Mouse (Mus musculus) left cerebral cortex, postnatal 4 days (tissue): ENCODE measurements around the gene Dgke. TPM values are rescaled to one million over a fixed set of nuclear protein-coding genes. Genes with fewer than 3 reads are reported as not detected.
"Not testable (repeated sequence)": the region's sequence is repeated elsewhere in the genome, so short reads cannot be mapped to it uniquely, and the experiment has no call there.

ENCODE experiments used
- DNase-seq: peaks from one replicate; pipeline ENCODE4 v3.0.0-alpha.2; 2022
- intact Hi-C: fragments of 180-260 bp; cut with DNase I; formaldehyde crosslinking; loops from one replicate; pipeline ENCODE4 v1.15.1; 2025
- total RNA-seq, 2 experiments: library from RNA; stranded (reverse); gene quantifications; 2 replicates each; pipeline ENCODE4 v1.2.3; 2021

Gene Dgke
- total RNA-seq, 2 experiments from 2014 or later = 31.6 to 33.7 TPM

DNA sequence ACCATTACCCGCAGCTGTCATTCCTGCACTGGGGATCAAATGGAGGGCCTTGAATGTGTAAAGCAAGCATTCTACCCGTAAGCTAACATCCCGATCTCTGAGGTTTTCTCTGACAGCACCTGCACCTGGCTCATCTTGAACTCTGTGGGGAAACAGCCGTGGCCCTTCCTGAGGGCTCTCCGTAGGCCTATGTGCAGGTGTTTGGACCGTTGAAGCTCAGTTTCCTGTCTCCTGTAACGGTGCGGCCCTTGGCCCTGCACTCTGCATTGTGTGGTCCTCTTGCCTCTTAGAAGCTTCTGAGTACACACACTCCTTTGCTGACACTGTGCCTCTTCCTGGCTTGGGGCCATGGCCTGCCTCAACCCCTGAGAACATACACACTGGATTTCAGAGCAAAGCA is 11.0 kb upstream of the Dgke start:
- intact Hi-C loops = no loop called here
- no peak for DNase-seq

DNA sequence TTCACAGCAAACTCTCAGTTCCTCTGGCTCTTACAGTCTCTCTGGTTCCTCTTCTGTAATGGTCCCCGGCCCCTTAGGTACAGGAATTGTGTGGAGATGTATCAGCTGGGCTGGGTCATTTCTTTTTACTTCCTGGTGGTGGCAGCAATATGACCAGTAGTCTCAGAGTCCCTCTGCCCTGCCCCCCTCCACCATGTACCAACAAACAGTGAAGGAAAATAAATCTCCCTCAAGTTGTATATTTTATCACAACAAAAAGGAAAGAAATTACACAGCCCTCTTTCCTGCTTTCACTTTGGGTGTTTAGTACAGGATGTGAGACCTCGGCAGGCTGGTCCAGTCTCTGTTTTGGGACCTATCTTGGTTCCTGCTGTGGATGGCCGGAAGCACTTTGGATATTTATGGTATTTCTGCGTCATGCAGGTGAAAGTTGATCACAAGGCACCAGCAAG is 9.7 kb upstream of the Dgke start:
- peak; percentile 18 for DNase-seq
- intact Hi-C loops = no loop called here

DNA sequence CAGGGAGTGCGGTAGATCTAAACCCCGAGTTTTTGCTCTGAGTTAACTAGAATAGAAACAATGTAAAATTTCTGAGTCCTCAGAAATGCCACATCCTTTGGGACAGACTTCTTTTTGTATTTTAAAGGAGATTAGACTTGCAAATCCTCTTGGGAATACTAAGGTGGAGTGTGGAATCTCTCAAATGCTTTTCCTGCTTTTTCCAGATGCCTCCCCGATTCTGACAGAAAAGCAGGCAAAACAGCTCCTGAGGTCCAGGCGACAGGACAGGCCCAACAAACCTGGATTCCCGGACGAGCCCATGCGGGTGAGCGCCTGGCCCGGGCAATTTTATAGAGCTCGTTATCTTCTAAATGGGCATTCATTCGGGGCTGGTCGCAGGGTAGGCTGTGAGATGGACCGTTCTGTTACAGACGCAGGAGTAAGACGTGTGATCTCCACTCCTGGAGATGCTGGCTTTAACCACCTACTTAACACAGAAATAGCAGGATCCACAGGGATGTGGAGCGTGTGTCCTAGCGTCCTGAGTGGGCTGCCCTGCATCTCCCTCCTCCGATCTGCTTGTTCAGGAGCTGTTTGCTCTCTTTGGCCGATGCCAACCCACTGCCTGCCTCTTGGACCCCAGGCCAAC is 8.2 kb upstream of the Dgke start:
- no peak for DNase-seq
- intact Hi-C loops = no loop called here

DNA sequence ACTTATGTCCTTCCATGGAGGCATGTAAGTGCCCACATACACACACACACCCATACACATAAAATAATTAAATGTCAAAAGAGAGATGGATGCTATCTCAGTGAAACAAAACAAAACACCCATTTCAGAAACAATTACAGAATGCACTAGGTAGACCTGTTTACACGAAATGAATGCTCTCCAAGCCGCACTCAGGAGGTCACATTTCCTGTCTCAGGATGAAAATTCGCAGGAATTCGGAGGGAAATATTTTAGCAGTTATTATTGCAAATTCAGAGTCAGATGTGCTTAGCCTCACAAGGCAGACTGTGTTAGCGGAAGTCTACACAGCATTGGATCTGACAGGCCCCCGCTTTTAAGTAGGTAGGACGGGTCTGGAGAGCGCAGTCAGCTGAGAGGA is 6.9 kb upstream of the Dgke start, which contains the start of gene Gm525:
Gene Gm525 (plus strand): TSS at position 301 of the 400 bp plus-strand sequence.
- DNase-seq = no peak
- intact Hi-C loops = no loop called here

DNA sequence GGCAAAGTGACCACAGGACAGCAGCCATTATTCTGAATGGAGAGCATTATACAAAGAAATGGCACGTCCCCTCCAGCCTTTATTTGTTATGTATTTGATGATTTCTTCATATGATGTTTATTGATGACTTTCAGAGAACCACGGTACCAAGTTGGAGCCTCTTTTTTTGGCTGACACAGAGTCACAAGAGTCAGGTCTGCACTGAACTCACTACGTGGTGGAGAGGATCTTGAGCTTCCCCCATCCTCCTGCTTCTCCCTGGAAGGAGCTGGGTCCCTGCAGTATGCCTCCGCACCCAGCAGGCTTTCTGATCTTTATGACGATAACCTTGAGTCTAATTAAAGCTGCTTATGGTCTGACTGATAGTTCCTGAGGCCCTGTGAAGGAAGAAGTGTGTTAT is 4.9 kb upstream of the Dgke start:
- no peak for DNase-seq
- intact Hi-C loops = no loop called here

DNA sequence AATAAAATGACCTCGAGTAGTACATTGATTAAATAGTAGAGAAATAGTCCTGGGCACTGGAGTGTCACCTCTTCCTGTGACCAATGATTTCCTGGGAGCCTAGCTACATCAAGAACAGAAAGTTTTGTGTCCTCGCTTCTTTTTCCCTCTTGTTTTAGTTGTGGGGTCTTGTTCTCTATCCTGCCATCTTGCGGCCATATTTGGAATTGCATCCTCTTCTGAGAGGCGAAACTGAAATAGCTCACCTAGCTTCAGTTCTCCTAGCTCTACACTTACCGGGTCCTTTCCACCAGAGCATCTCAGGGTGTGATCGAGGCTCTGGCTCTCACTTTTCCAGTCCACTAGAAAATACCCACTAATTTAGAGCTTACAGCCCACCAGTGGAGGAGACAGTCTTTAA is 2.7 kb upstream of the Dgke start:
- peak; percentile 56 for DNase-seq
- intact Hi-C loops = no loop called here

GRCm38 (mm10) chr11:89068649-89069048 is 2.0 kb upstream of the Dgke start:
- intact Hi-C loops = no loop called here
- peak; percentile 27 for DNase-seq

GRCm38 (mm10) chr11:89067871-89068490 is 1.3 kb upstream of the Dgke start:
- no peak for DNase-seq
- intact Hi-C loops = no loop called here

DNA sequence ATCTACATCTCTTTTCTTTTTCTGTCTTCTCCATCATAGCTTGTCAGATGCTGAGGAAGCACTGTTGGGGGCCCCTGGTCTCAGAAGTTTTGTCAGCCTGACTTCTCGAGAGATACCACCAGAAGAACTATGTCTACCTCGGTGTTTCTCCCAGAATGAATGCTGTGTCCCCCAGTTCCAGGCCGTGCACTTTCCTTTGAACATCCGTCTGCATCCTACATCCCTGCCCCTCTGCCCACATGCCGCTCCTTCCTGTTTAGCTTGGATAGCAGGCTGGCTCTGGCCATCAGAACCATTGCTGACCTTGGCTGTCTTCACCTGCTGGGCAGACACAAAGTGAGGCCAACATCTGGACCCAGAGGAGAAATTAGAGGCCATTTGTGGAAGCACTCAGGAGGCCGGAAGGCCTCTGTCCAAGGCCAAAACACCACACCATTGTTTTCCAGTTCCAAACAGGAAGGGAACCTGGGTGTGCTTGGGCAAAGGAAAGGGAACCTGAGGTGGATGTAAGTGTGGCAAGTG is 712 bp upstream of the Dgke start:
- DNase-seq = no peak
- intact Hi-C loops = no loop called here

- DNase-seq = no peak
- intact Hi-C loops = no loop called here
These were observed 524 bp downstream of the Dgke start for GRCm38 (mm10) chr11:89066126-89066525.

DNA sequence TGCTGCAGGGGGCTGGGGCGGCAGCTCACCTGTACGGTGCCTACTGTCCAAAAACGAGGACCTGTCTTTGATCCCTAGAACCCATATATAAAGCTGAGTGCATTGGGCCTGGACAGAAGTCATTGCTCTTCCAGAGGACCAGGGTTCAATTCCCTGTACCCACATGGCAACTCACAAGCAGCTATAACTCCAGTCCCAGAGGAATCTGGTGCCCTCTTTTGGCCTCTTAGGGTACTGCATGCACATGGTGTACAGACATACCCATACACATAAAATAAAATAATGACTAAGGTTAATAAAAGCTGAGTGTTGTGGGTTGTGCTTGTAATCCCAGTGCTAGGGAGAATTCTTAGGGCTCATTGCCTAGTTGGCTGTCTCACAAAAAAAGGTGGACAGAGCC is 1.4 kb downstream of the Dgke start:
- intact Hi-C loops = no loop called here
- DNase-seq = no peak

DNA sequence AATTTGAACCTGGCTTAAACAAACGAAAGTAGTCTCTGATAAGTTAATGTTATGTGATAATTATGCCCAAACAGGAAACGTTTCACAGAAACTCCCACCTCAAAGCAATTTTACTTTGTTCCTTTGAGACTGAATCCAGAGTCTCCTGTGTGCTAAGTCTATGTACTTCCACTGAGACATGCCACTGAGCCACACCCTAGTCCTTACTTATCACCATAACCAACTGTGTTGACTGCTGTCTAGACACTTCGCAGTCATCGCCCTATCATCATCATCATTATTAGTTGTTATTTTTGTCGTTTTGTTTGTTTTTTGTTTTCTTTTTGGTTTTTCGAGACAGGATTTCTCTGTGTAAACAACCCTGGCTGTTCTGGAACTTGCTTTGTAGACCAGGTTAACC is 2.3 kb downstream of the Dgke start:
- intact Hi-C loops = no loop called here
- DNase-seq = no peak

GRCm38 (mm10) chr11:89061362-89061761 is 5.3 kb downstream of the Dgke start:
- no peak for DNase-seq
- intact Hi-C loops = no loop called here

DNA sequence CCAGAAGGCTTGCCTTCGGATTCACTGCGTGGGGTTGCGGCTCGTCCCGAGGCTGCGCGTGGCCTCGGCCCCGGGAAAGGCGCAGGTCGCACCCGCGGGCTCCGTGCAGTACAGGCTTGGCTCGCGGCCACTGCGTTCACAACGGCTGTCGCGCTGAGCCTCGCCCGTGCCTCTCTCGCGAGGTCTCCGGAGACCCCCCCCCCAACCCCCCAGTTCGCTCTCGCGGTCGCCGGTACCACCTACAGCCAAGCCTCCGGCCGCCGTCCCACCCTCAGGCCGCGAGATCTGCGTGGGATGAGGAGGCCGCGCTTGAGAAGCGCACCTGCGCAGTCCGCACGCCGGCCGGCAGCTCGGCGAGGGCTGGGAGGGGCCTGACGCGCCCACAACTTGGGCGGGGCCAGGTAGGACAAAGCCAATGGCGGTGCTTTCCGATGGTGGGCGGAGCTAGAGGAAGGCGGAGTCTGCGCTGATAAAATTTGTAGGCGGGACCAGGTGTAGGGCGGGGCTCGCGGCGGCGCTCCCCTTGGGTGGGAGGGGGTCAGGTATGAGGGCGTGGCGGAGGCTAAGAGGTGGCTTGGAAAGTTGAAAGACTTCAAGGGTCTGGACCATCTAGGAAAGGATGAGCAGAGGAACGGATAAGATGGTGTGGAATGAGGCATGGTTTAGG is 6.1 kb downstream of the Dgke start:
- intact Hi-C loops = no loop called here
- peak; percentile 91 for DNase-seq

GRCm38 (mm10) chr11:89059919-89060422 is 6.7 kb downstream of the Dgke start:
- DNase-seq = peak; percentile 39
- intact Hi-C loops = no loop called here

DNA sequence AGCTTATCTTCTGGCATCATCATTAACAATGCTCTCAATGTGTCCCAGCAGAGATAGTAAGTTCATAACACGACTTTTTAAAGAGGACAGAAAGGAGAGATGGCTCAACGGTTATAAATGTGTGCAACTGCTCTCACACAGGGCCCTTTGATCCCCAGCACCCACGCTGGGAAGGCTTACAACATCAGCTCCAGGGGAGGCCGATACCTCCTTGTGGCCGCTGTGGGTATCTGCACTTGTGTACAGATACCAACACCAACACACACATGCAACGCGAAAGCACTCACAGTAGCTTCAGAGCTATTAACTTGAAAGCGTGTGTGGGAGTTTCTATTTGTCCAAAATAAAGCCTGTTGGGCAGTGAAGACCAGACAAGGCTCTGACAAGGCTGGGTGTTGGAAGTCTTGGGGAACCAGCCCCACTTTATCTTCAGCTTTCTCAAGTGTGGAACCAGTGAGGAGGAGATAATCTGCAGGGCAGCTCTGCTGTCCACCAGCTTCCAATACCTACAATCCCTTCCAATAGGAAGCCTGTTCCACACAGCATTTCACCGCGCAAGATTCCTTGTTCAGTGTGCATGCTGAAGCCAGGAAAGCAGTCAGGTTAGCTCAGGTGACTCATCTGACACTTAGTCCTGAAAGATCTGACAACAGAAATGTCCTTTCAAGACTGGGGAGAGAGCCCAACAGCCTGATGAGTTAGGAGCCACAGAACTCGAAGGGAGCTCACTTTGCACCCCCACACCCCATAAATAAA is 8.0 kb downstream of the Dgke start:
- no peak for DNase-seq
- intact Hi-C loops = no loop called here

DNA sequence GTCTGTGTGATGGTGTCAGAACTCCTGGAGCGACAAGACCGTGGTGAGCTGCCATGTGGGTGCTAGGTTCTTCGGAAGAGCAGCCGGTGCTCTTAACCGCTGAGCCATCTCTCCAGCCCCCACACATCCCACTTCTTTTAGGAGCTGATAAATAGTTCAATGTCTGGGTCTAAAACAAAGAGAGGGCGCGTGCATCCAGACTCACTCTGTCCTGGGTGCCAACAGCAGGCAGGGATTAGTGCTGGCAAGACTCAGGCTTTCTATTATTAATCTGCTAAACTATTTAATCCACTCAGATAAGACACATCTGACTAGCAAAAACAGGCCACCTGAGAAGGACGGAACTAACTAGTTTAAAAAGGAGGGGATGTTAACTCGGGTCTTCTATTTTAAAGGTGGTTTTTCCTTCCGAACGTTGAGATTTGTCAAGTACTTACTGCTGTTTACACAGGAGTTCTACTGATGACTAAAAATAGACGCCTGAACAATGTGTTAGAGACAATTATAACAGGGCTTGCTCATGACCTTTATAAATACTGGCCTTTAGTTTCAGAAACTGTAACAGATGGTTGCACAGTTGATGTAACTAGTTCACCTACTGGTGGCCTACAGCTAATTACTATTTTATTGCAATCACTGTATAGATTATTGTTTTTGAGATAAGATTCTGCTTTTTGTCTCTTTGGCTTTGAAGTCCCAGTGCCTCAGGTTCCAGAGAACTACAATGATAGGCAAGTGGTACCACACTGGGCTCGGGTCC is 10.5 kb downstream of the Dgke start:
- DNase-seq = no peak
- intact Hi-C loops = no loop called here

DNA sequence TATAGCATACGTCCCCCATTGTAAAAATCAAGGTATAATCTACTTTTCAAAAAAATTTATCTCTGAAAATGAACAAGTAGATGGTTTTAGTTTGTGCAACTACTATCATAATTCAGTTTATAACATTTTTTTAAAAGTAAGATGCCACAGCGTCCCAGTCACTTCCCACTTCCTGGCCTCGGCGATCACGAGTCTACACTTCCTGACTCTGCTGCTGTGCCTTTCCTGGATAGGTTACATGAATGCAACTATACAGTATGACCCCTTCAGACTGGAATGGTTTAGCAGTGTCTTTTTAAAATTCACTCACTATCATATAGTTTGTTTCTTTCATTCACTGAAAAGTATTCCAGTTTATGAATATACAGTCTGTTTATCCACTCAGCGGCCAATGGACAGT is 14.9 kb downstream of the Dgke start:
- intact Hi-C loops = no loop called here

DNA sequence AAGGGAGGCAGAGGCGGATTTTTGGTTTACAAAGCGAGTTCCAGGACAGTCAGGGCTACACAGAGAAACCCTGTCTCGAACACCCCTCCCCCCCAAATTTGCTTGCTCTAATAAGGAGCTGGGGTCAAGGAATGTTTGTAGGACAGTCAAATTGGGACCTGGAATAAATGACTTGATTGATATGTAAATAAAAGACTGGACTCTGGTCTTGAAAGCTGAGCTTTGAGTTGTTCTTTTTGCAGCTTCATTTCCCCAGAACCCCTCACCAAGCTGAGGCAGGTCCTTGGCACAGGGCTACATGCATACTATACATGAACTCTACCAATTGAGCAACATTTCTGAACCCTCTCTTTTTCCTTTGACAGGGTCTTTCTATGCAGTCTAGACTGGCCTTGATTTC is 20.6 kb downstream of the Dgke start:
- intact Hi-C loops = loop anchor here (10.0 kb wide), 1 partner anchor 51 kb away; the partner anchor contains the start of gene Trim25

More for the DNA sequence above, 14.9 kb downstream of the Dgke start:
- no peak for DNase-seq

DNA sequence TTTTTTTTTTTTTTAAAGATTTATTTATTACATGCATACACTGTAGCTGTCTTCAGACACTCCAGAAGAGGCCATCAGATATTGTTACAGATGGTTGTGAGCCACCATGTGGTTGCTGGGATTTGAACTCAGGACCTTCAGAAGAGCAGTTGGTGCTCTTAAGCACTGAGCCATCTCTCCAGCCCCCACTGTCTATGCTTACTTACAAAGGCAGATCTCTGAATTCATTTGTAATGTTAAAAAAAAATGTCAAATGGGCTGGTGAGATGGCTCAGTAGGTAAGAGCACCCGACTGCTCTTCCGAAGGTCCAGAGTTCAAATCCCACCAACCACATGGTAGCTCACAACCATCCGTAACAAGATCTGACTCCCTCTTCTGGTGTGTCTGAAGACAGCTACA is 21.1 kb downstream of the Dgke start:
- intact Hi-C loops = loop anchor here (10.0 kb wide), 1 partner anchor 51 kb away; the partner anchor contains the start of gene Trim25
- DNase-seq = not testable (repeated sequence)

More for the DNA sequence above, 20.6 kb downstream of the Dgke start:
- no peak for DNase-seq
